Mouse (Mus musculus) heart, postnatal 0 days (tissue): ENCODE measurements around the gene Mtss1l. TPM values are rescaled to one million over a fixed set of nuclear protein-coding genes. Genes with fewer than 3 reads are reported as not detected.
"Not testable (repeated sequence)": the region's sequence is repeated elsewhere in the genome, so short reads cannot be mapped to it uniquely, and the experiment has no call there.

ENCODE experiments used
- ATAC-seq: fragments of 200-750 bp; cut with Nextera tagmentation; 2 replicates; pipeline ENCODE4 v1.8.0; 2017; ENCODE audit warnings: low read depth, moderate number of reproducible peaks, moderate library complexity; ENCODE audit not compliant: insufficient read depth
- DNase-seq: peaks from one replicate; pipeline ENCODE4 v3.0.0-alpha.2; 2016; ENCODE audit warnings: low spot score
- H3K27ac ChIP-seq: fragments of 300-500 bp; sonication (generic); 2 replicates; pipeline ENCODE4 v1.5.1; 2014; ENCODE audit warnings: low read depth, mild to moderate bottlenecking
- H3K27me3 ChIP-seq: fragments of 300-500 bp; sonication (generic); 2 replicates; pipeline ENCODE4 v1.6.1; 2014; ENCODE audit warnings: low read length, mixed read lengths; ENCODE audit not compliant: control insufficient read depth, insufficient read depth
- H3K36me3 ChIP-seq: fragments of 300-500 bp; sonication (generic); replicated peaks from 2 replicates; pipeline ENCODE4 v1.6.1; 2014; ENCODE audit warnings: low read length, mixed read lengths; ENCODE audit not compliant: control insufficient read depth, insufficient read depth
- H3K4me1 ChIP-seq: fragments of 300-500 bp; sonication (generic); 2 replicates; pipeline ENCODE4 v1.6.1; 2014; ENCODE audit warnings: antibody characterized with exemption; ENCODE audit not compliant: control insufficient read depth, insufficient read depth
- H3K4me2 ChIP-seq: fragments of 300-500 bp; sonication (generic); 2 replicates; pipeline ENCODE4 v1.6.1; 2014; ENCODE audit warnings: low read depth, mild to moderate bottlenecking, low read length, moderate library complexity
- H3K4me3 ChIP-seq: fragments of 300-500 bp; sonication (generic); 2 replicates; pipeline ENCODE4 v1.5.1; 2014; ENCODE audit warnings: low read depth, low read length
- H3K9ac ChIP-seq: fragments of 300-500 bp; sonication (generic); replicated peaks from 2 replicates; pipeline ENCODE4 v1.6.1; 2014; ENCODE audit warnings: low read depth, low read length, mixed read lengths
- H3K9me3 ChIP-seq: fragments of 300-500 bp; sonication (generic); replicated peaks from 2 replicates; pipeline ENCODE4 v1.6.1; 2016; ENCODE audit warnings: low read length; ENCODE audit not compliant: control insufficient read depth
- CTCF ChIP-seq: IDR thresholded peaks from 2 replicates; pipeline ENCODE4 v1.5.1; 2016; ENCODE audit warnings: antibody characterized with exemption, control low read depth, low read depth
- EP300 ChIP-seq: IDR thresholded peaks from 2 replicates; pipeline ENCODE4 v1.6.1; 2016; ENCODE audit warnings: antibody characterized with exemption, low read depth
- WGBS: fragments of 180-500 bp; shearing (Covaris S2); extraction: QIAGEN DNeasy Blood & Tissue Kit; methylation state at CpG from one replicate; pipeline ENCODE4 v1.1.7; 2014; 5-methylcytosine and 5-hydroxymethylcytosine counted together
- polyA plus RNA-seq: library from polyadenylated mRNA; unstranded; fragments of >200 nt; fragmentation: Nextera tagmentation; extraction: Ambion mirVana; gene quantifications from 2 replicates; pipeline ENCODE4 v1.2.1, GENCODE M21; 2015
- total RNA-seq: library from RNA; depleted of rRNA; stranded (reverse); fragments of >200 nt; gene quantifications from 2 replicates; pipeline ENCODE4 v1.2.3, GENCODE M21; 2014; ENCODE audit warnings: low replicate concordance

The Mtss1l gene
- total and polyA plus RNA-seq, 2 experiments from 2014 or later: 5.1 to 11.3 TPM

DNA sequence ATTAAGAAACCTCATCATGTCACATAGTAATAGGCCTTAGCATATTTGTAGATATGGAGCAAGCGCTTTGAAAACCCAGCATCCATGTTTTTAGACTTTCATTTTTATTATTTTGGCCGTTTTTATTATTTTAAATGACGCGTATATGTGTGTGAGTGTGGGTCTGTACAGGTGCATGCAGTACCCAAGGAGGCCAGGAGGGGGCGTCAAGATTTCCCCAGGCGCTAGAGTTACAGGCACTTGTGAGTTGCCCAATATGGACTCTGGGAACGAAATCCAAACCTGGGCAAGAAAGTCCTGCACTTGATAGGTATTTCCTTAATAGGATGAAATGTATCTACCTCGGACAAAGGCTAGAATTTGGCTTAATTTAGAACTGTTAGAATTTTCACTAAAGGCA, 54.0 kb downstream of the Mtss1l start:
- H3K9ac ChIP-seq: no peak overlapping the region
- 72% methylated on average over 8 of the region's 8 CpGs for WGBS
- H3K9me3 ChIP-seq: 0 out of 2 replicates have a peak, but pooled peaks cover 3% of the 10 kb centered on the region
- no peak overlapping the region for H3K27ac ChIP-seq
- DNase-seq (no peak), ATAC-seq (no peak)
- no peaks in the 10 kb centered on the region for H3K27me3 ChIP-seq
- H3K4me3 ChIP-seq: no peak overlapping the region
- no peaks in the 10 kb centered on the region; the same call in 1 of the 2 replicates for H3K4me1 ChIP-seq
- TF ChIP-seq CTCF (no peak), EP300 (no peak)
- no peaks in the 10 kb centered on the region for H3K36me3 ChIP-seq
- no peak overlapping the region for H3K4me2 ChIP-seq

DNA sequence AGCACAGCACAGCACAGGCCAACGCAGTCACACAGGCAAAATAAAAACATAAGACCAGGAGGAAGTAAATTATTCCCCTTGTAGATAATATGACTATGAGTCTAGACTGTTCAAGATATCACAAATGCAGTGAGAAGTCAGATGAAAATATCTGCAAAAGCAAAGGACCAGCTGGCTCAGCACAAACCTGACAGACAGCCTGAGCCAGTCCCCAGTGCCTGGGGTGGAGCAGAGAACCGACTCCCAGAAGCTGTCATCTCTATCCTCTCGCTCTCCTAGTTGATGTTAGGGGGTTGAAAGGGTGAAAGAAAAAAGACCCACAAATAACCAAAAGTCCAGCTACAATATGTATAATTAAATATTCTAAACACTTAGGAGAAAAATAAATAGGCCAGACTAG, 54.4 kb downstream of the Mtss1l start:
- Histone ChIP-seq H3K4me1 (no peaks in the 10 kb centered on the region; the same call in 1 of the 2 replicates), H3K9me3 (0 out of 2 replicates have a peak, but pooled peaks cover 3% of the 10 kb centered on the region), H3K9ac (no peak overlapping the region), H3K27me3 (no peaks in the 10 kb centered on the region), H3K27ac (no peak overlapping the region), H3K4me2 (no peak overlapping the region), H3K4me3 (no peak overlapping the region), H3K36me3 (no peaks in the 10 kb centered on the region)
- no peak for DNase-seq
- 72% methylated on average over 3 of the region's 3 CpGs for WGBS
- TF ChIP-seq CTCF (no peak), EP300 (no peak)
- no peak for ATAC-seq

DNA sequence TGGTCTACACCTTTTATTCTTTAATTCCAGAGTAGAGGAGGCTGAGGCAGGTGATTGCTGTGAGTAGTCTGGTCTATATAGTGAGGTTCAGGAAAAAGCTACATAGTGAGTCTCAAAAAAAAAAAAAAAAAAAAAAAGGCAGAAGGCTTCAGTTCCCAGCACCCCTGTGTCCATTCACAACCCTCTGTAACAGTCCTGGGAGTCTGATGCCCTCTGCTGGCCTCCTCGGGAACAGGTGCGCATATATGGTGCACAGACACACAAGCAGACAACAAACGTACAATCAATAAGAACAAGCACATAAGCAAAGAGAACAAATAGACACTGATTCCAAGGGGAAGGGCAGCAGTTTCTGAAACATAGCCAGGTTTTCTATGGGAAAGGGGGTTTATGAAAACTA, 55.1 kb downstream of the Mtss1l start:
- no peaks in the 10 kb centered on the region for H3K36me3 ChIP-seq
- no peak overlapping the region for H3K9ac ChIP-seq
- 0 out of 2 replicates have a peak, but pooled peaks cover 3% of the 10 kb centered on the region for H3K9me3 ChIP-seq
- WGBS: 94% methylated on average over 3 of the region's 3 CpGs
- DNase-seq (no peak), ATAC-seq (no peak)
- H3K4me3 ChIP-seq: no peak overlapping the region
- no peak overlapping the region for H3K4me2 ChIP-seq
- no peaks in the 10 kb centered on the region; the same call in 1 of the 2 replicates for H3K4me1 ChIP-seq
- no peaks in the 10 kb centered on the region for H3K27me3 ChIP-seq
- no peak overlapping the region for H3K27ac ChIP-seq
- TF ChIP-seq EP300: no peak
- no peak for TF ChIP-seq CTCF

DNA sequence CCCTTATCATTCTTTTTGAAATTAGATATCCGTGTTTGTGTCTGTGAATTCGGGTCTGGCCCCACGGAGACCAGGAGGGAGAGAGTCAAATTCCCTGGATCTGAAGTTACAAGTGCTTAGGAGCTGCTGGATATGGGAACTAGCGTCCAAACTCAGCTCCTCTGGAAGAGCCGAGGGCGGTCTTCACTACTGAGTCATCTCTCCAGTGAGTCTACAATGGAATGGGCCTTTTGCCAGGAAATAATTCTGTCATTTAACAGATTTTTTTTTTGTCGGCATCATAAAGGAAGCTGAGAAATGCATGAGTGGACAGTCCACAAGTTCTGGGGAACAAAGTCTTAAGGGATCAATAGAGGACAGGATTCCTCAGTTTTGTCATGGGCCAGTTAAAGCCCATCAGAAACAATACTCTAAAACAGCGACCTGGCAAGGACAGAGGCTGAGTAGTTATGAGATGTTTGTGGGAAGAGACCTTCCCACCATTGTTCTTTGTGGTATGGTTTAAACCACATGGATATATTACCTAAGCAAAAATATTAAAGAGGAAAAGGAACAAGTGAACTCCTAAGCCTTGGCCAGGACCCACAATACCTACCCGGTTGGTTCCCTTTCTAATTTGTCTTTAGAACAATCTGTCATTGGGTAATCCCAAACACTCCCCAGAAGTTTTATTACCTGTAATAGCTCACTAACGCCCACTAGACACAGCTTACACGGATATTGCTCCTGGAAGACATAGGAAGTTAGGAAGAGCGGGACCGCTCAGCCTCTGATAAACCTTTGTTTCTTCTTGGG, 58.8 kb downstream of the Mtss1l start:
- 0 out of 2 replicates have a peak, but pooled peaks have one; percentile 39 for ATAC-seq
- 60% methylated on average over 13 of the region's 13 CpGs for WGBS
- peak overlapping the region; percentile 39; the same call in 1 of the 2 replicates for H3K27ac ChIP-seq

DNA sequence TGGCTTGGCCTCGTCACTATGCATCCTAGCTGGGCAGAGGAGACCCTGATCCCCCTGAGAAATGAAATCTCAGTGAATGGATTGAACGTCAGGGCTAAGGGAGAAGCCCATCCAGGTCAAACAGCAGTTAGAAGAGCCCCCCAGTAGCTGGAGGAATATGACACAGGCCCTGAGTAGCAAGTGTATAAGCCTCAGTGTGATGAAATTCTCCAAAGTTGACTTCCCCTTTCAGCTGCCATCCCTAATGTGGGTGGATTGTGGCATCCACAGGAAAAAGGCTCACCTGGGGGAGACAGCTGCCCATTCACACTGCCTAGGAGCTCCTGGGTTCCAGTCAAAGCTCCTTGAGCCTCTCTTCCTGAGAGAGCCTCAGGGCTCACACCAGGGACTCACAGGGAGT, 64.1 kb downstream of the Mtss1l start:
- H3K4me2 ChIP-seq: no peak overlapping the region
- TF ChIP-seq EP300 (no peak), CTCF (no peak)
- no peaks in the 10 kb centered on the region for H3K36me3 ChIP-seq
- no peaks in the 10 kb centered on the region for H3K4me1 ChIP-seq
- no peak for DNase-seq
- H3K27me3 ChIP-seq: no peaks in the 10 kb centered on the region
- H3K4me3 ChIP-seq: no peak overlapping the region
- ATAC-seq: no peak
- no peaks in the 10 kb centered on the region for H3K9me3 ChIP-seq
- WGBS: 78% methylated on average over 2 of the region's 2 CpGs
- no peak overlapping the region for H3K9ac ChIP-seq
- H3K27ac ChIP-seq: no peak overlapping the region

More for the DNA sequence above, 58.8 kb downstream of the Mtss1l start:
- Histone ChIP-seq H3K36me3 (no peaks in the 10 kb centered on the region), H3K4me1 (no peaks in the 10 kb centered on the region), H3K4me3 (no peak overlapping the region), H3K4me2 (no peak overlapping the region), H3K27me3 (no peaks in the 10 kb centered on the region), H3K9me3 (0 out of 2 replicates have a peak, but pooled peaks cover 3% of the 10 kb centered on the region), H3K9ac (no peak overlapping the region)
- TF ChIP-seq EP300 (no peak), CTCF (no peak)
- peak; percentile 43 for DNase-seq

DNA sequence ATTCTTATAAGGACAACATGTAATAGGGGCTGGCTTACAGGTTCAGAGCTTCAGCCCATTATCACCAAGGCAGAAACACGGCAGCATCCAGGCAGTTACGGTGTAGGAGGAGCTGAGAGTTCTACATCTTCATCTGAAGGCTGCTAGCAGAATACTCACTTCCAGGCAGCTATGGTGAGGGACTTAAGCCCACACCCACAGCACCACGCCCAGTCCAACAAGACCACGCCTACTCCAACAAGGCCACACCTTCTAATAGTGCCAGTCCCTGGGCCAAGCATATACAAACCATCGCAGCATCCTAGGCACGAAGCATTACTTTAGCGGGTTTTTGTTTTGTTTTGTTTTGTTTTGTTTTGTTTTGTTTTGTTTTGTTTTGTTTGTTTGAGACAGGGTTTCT, 65.2 kb downstream of the Mtss1l start:
- not testable (repeated sequence) for ATAC-seq, H3K4me2 ChIP-seq, H3K9me3 ChIP-seq, H3K27ac ChIP-seq, H3K9ac ChIP-seq, DNase-seq, H3K36me3 ChIP-seq, H3K4me3 ChIP-seq, H3K27me3 ChIP-seq, H3K4me1 ChIP-seq
- 73% methylated on average over 7 of the region's 7 CpGs for WGBS
